Mouse (Mus musculus) ovary, adult 2 months (tissue): ENCODE data around the gene Olfr358. TPM values are rescaled to one million over a fixed set of nuclear protein-coding genes. Genes with fewer than 3 reads are reported as not detected.

Experiments
- polyA plus RNA-seq: library from polyadenylated mRNA; depleted of rRNA; stranded (reverse); fragments of >200 nt; gene quantifications from 2 replicates; pipeline ENCODE4 v1.2.3, GENCODE M21; 2012; rRNA removed

Gene Olfr358
- polyA plus RNA-seq, result not detected in 2 replicates

DNA sequence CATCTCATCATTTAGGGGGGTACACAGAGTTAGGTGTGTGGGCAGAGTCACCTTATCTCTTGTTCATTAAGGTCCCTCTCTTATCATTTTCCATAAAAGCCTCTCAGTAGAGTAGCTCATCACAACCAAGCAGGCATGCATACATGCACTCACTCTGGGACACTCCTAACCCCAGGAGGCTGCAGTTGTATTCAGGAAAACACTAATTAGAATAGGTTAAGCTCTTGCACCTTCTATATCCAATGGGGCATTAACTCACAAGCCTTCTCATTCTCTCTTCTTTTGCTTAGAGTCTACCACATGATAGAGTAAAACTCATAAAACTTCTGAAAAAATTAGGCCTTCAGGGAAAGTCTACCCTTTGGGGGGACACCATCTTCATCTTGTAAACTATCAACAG lies at the start of gene Olfr358:
TSS of gene Olfr358 (minus strand) at position 101 of the 400 bp plus-strand sequence.

DNA sequence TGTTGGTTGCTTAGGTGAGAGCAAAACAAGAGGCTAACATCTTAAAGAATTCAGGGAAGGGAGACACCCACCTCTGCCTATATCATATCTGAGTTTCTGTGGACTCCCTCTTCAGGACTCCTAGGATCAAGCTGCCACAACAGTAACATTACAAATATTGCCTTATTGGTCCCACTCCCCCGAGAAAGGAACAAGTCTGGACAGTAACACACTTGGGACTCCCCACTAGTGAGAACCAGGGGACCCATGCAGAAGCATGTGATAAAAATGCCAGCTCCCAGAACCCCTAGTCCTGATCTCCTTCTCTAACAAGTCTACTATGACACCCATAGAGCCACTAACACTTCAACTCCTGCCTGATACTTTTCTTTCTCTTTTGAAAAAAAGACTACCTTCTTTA lies 15.6 kb downstream of the Olfr358 start, which contains the start of gene Olfr357:
TSS of gene Olfr357 (plus strand) at position 301 of the 400 bp plus-strand sequence.

Other genes with a start within 250 kb of the Olfr358 start
- not detected in 2 replicates for gene Olfr348, start 225.1 kb downstream of the Olfr358 start, polyA plus RNA-seq
- gene Olfr50, start 218.8 kb downstream of the Olfr358 start, polyA plus RNA-seq, result not detected in 2 replicates
- not detected in 2 replicates for gene Olfr3, start 192.3 kb downstream of the Olfr358 start, polyA plus RNA-seq
- gene Olfr350, start 163.0 kb downstream of the Olfr358 start, polyA plus RNA-seq, result not detected in 2 replicates
- not detected in 2 replicates for gene Olfr351, start 146.7 kb downstream of the Olfr358 start, polyA plus RNA-seq
- not detected in 2 replicates for gene Olfr352, start 140.9 kb downstream of the Olfr358 start, polyA plus RNA-seq
- not detected in 2 replicates for gene Olfr353, start 116.4 kb downstream of the Olfr358 start, polyA plus RNA-seq
- gene Olfr354, start 103.7 kb downstream of the Olfr358 start, polyA plus RNA-seq, result not detected in 2 replicates
- not detected in 2 replicates for gene Olfr355, start 80.4 kb downstream of the Olfr358 start, polyA plus RNA-seq
- not detected in 2 replicates for gene Olfr356, start 72.2 kb downstream of the Olfr358 start, polyA plus RNA-seq
- gene Olfr357, start 15.5 kb downstream of the Olfr358 start, polyA plus RNA-seq, result not detected in 2 replicates
- gene Olfr360, start 56.4 kb upstream of the Olfr358 start, polyA plus RNA-seq, result not detected in 2 replicates
- gene Olfr361, start 80.0 kb upstream of the Olfr358 start, polyA plus RNA-seq, result not detected in 2 replicates
- gene Olfr362, start 108.6 kb upstream of the Olfr358 start, polyA plus RNA-seq, result not detected in 2 replicates
- gene Olfr364-ps1, start 130.0 kb upstream of the Olfr358 start, polyA plus RNA-seq, result not detected in 2 replicates
- not detected in 2 replicates for gene Olfr365, start 178.9 kb upstream of the Olfr358 start, polyA plus RNA-seq
- gene Olfr366, start 202.2 kb upstream of the Olfr358 start, polyA plus RNA-seq, result not detected in 2 replicates